Mouse (Mus musculus): ENCODE measurements around the gene Cmtr1. TPM values are rescaled to one million over a fixed set of nuclear protein-coding genes. Genes with fewer than 3 reads are reported as not detected.
A peak's percentile ranks its signal among the peaks of the same experiment; 100 is the strongest.
"Not testable (repeated sequence)": the region's sequence is repeated elsewhere in the genome, so short reads cannot be mapped to it uniquely, and the experiment has no call there.

Cmtr1 gene
- polyA plus RNA-seq (2012; rRNA removed), result 77.9 and 87.5 TPM in 2 replicates

DNA sequence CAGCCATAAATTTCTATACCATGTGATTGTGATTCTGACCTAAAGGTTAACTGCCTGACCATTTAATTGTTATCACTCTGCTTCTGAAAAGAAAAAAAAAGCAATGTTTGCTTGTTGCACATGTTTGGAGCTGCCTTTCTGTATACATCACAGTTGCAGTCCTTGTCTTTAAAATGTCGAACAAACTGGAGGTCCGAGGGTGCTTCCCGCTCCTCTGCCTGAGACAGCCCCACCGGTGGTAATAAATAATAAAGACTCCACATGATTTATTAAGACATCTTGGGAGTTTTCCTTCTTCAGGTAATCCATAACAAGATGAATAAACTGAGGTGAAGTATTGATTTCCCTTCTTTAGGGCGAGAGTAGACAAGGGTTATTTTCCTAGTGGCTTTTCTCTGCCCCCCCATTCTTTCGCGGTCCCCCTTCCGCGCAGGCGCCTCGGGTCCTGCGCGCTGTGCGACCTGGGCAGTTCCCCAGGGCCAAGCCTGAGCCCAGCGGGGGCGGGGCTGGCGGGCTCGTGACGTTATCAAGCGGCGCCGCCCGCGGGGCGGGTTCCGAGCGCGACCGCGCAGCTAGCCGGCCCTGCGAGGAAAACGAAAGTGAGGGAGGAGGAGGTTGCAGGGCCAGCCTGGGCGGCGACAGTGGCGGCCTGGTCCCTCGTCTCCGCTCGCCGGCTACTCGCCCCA is at the start of gene Cmtr1:
Cmtr1 (plus strand) TSS at position 520 of the 686 bp plus-strand sequence.
- TF ChIP-seq CTCF (IDR thresholded peaks at IDR 0.05; ENCODE audit: extremely low read depth, insufficient read depth, low read length) (no peak), POLR2A (IDR thresholded peaks at IDR 0.05; ENCODE audit: extremely low read depth, insufficient read depth, low read length) (peak; percentile 57; the same call in 1 of the 2 replicates)
- H3K4me1 ChIP-seq (ENCODE audit: control insufficient read depth, insufficient read depth, low read length), result no peaks in the 10 kb centered on the region
- peak within 1 kb of the TSS; percentile 55 for H3K27ac ChIP-seq (ENCODE audit: insufficient read depth, low read length)
- H3K4me3 ChIP-seq (ENCODE audit: insufficient read depth, low read length), result peak within 1 kb of the TSS; percentile 90

DNA sequence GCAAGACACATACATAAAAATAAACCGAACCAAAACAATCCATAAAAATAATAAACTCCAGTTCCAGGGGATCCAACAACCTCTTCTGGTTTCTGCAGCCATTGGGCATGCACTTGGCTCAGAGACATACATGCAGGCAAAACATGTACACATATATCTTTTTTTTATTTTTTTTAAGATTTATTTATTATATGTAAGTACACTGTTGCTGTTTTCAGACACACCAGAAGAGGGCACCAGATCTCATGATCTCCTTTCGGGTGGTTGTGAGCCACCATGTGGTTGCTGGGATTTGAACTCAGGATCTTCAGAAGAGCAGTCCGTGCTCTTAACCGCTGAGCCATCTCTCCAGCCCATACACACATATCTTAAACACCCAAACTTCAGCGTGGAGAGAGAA is 46.9 kb upstream of the Cmtr1 start:
- H3K27ac ChIP-seq (ENCODE audit: insufficient read depth, low read length); H3K4me3 ChIP-seq (ENCODE audit: insufficient read depth, low read length): not testable (repeated sequence)
- H3K4me1 ChIP-seq (ENCODE audit: control insufficient read depth, insufficient read depth, low read length), result peaks cover 13% of the 10 kb centered on the region

DNA sequence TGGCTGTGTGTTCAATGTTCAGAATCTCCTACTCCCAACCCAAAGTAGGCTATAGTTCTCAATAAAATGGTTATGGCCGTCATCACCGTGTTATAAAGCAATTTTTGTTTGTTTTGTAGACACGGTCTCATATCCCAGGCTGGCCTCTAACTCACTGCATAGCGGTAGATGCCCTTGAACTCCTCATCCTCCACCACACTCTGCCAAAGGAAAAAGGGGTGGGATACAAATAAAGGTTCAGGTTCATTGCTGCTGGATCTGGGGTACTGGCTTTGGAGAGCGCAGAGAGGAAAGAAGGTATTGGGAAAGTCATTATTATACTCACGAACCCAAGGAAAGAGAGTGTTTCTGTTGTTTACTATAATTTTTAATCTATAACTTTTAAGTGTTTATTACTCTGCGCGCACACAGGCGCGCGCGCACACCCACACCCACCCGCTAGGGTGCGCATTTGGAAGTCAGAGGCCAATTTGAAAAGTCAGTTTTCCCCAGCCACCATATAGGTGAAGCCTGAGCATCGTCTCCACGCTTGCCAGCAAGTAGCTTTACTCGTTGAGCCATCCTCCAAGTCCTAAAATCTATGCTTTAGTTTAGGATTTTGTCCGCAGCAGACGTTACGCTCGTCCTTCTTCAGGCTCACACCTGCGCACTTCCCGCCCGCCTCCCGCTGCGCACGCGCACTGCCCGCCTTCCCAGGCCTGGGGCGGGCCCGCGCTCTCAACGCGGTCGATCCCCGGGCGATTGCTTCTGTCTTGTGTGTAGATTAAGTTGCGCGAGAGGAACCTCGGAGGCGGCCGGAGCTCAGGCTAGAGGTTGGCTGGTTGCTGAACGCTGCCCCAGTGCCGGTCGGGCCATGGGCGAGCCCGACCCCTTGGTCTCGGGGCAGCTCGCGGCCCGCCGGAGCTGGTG is 46.0 kb upstream of the Cmtr1 start, which contains the start of the genes Rnf8 and Gm28043:
Rnf8 (plus strand) TSS at position 676 of the 909 bp plus-strand sequence.
Gm28043 (plus strand) TSS at position 762 of the 909 bp plus-strand sequence.
- 0 out of 2 replicates have a peak within 1 kb of the TSS, but pooled peaks have one; percentile 46 for H3K27ac ChIP-seq (ENCODE audit: insufficient read depth, low read length)
- peaks cover 13% of the 10 kb centered on the region for H3K4me1 ChIP-seq (ENCODE audit: control insufficient read depth, insufficient read depth, low read length)
- TF ChIP-seq POLR2A (IDR thresholded peaks at IDR 0.05; ENCODE audit: extremely low read depth, insufficient read depth, low read length) (peak; percentile 76), CTCF (IDR thresholded peaks at IDR 0.05; ENCODE audit: extremely low read depth, insufficient read depth, low read length) (peak; percentile 43; the same call in 1 of the 2 replicates)
- peak within 1 kb of the TSS; percentile 61 for H3K4me3 ChIP-seq (ENCODE audit: insufficient read depth, low read length)

GRCm38 (mm10) chr17:29615024-29615551 is 45.3 kb upstream of the Cmtr1 start:
- Histone ChIP-seq H3K4me3 (ENCODE audit: insufficient read depth, low read length) (peak overlapping the region; percentile 61), H3K27ac (ENCODE audit: insufficient read depth, low read length) (0 out of 2 replicates have a peak overlapping the region, but pooled peaks have one; percentile 46), H3K4me1 (ENCODE audit: control insufficient read depth, insufficient read depth, low read length) (peaks cover 13% of the 10 kb centered on the region)
- TF ChIP-seq CTCF (IDR thresholded peaks at IDR 0.05; ENCODE audit: extremely low read depth, insufficient read depth, low read length) (no peak), POLR2A (IDR thresholded peaks at IDR 0.05; ENCODE audit: extremely low read depth, insufficient read depth, low read length) (no peak)

DNA sequence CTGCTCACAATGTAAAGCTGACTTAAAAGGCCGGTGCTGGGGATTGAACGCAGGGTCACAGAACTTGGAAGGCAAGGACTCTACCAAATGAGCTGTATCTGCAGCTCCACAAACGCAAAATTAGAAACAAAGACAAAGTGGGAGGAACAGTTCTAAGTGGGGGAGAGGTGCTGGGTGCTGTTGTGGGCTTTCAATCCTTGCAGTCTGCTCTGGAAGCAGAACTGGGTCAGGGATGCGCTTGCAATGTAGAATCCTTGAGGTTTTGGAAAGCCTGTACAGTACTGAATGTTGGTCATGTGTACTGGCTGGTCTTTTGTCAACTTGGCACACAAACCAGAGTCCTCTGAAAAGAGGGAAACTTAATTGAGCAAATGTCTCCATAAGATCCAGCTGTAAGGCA is 44.8 kb upstream of the Cmtr1 start:
- peak overlapping the region; percentile 61 for H3K4me3 ChIP-seq (ENCODE audit: insufficient read depth, low read length)
- no peak overlapping the region for H3K27ac ChIP-seq (ENCODE audit: insufficient read depth, low read length)
- TF ChIP-seq CTCF (IDR thresholded peaks at IDR 0.05; ENCODE audit: extremely low read depth, insufficient read depth, low read length) (no peak), POLR2A (IDR thresholded peaks at IDR 0.05; ENCODE audit: extremely low read depth, insufficient read depth, low read length) (no peak)
- H3K4me1 ChIP-seq (ENCODE audit: control insufficient read depth, insufficient read depth, low read length), result peaks cover 13% of the 10 kb centered on the region

DNA sequence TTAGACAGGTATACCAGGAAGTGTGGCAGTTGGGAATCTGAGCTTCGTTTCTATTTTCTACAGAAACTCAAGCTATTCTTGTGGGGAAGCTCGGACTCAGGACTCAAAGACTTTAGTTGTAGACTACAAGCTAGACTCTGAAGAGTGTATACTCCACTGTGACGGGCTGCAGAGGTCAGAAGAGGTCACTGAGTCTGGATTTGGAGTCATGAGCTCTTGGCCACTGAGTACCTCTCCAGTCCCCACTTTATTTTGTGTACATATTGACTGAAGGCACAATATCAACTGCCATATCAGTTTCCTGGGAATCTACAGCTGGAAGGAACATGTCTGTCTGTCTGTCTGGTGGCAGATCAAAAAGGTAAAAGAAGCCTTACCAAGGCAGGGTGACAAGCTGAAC is 41.2 kb upstream of the Cmtr1 start:
- no peak overlapping the region for H3K27ac ChIP-seq (ENCODE audit: insufficient read depth, low read length)
- peaks cover 17% of the 10 kb centered on the region for H3K4me1 ChIP-seq (ENCODE audit: control insufficient read depth, insufficient read depth, low read length)
- TF ChIP-seq POLR2A (IDR thresholded peaks at IDR 0.05; ENCODE audit: extremely low read depth, insufficient read depth, low read length) (no peak), CTCF (IDR thresholded peaks at IDR 0.05; ENCODE audit: extremely low read depth, insufficient read depth, low read length) (no peak)
- H3K4me3 ChIP-seq (ENCODE audit: insufficient read depth, low read length), result no peak overlapping the region

GRCm38 (mm10) chr17:29623488-29623887 is 36.9 kb upstream of the Cmtr1 start:
- no peak overlapping the region for H3K27ac ChIP-seq (ENCODE audit: insufficient read depth, low read length)
- TF ChIP-seq POLR2A (IDR thresholded peaks at IDR 0.05; ENCODE audit: extremely low read depth, insufficient read depth, low read length) (no peak), CTCF (IDR thresholded peaks at IDR 0.05; ENCODE audit: extremely low read depth, insufficient read depth, low read length) (no peak)
- no peak overlapping the region for H3K4me3 ChIP-seq (ENCODE audit: insufficient read depth, low read length)
- H3K4me1 ChIP-seq (ENCODE audit: control insufficient read depth, insufficient read depth, low read length), result peaks cover 4% of the 10 kb centered on the region; the same call in 1 of the 2 replicates

DNA sequence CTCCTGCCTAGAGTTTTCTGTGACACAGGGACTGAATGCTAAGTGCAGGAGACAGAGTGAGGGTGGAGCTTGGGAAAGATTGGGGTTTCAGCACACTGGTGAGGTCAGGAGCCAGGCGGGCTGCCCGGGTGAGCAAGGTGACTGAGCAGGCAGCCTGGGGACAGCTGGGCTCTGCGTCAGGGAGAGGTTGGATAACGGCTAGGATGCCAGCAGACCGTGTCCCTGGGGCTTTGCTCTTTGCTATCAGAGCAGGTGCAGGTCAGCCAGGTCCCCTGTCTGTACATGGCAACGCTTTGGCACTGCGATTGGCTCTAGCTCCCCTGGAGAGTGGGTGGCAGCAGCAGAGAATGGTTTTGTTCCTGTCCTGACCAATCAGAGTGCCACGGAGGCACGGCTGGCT is 33.1 kb upstream of the Cmtr1 start:
- H3K4me1 ChIP-seq (ENCODE audit: control insufficient read depth, insufficient read depth, low read length), result peaks cover 4% of the 10 kb centered on the region; the same call in 1 of the 2 replicates
- TF ChIP-seq CTCF (IDR thresholded peaks at IDR 0.05; ENCODE audit: extremely low read depth, insufficient read depth, low read length) (no peak), POLR2A (IDR thresholded peaks at IDR 0.05; ENCODE audit: extremely low read depth, insufficient read depth, low read length) (no peak)
- H3K4me3 ChIP-seq (ENCODE audit: insufficient read depth, low read length), result no peak overlapping the region
- no peak overlapping the region for H3K27ac ChIP-seq (ENCODE audit: insufficient read depth, low read length)

GRCm38 (mm10) chr17:29628946-29629345 is 31.4 kb upstream of the Cmtr1 start:
- Histone ChIP-seq H3K4me3 (ENCODE audit: insufficient read depth, low read length) (no peak overlapping the region), H3K27ac (ENCODE audit: insufficient read depth, low read length) (no peak overlapping the region), H3K4me1 (ENCODE audit: control insufficient read depth, insufficient read depth, low read length) (no peaks in the 10 kb centered on the region)
- TF ChIP-seq POLR2A (IDR thresholded peaks at IDR 0.05; ENCODE audit: extremely low read depth, insufficient read depth, low read length), result no peak
- no peak for TF ChIP-seq CTCF (IDR thresholded peaks at IDR 0.05; ENCODE audit: extremely low read depth, insufficient read depth, low read length)
